Mouse (Mus musculus) fat pad, adult 2 months (tissue): ENCODE results near the gene Zrsr2.

Experiments used
- DNase-seq: peaks from one replicate; pipeline ENCODE4 v3.0.0-alpha.2; 2011; ENCODE audit warnings: low read depth, low spot score; ENCODE audit errors: extremely low read depth

Zrsr2 gene

DNA sequence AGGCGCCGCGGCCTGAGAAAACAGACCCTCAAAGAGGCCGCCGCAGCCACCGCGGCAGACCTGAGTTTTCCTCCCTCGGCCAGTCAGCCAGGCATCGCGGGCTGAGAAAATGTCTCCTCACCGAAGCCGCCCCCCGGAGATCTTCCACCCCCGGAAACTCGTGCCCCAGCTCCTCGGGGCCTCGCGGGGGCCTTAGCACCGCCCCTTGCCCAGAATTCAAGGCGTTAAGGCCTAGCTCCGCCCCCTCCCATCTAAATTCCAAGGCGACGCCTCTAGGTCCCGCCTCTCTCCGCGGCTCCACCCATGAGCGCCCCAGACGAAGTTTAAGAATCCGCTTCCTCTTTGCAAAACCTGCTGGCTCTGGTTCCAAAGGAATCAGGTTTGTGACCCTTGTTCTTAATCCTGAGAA is at the start of gene Zrsr2:
Gene Zrsr2 (minus strand): TSS at position 195 of the 409 bp plus-strand sequence.
- DNase-seq, result peak; percentile 45

DNA sequence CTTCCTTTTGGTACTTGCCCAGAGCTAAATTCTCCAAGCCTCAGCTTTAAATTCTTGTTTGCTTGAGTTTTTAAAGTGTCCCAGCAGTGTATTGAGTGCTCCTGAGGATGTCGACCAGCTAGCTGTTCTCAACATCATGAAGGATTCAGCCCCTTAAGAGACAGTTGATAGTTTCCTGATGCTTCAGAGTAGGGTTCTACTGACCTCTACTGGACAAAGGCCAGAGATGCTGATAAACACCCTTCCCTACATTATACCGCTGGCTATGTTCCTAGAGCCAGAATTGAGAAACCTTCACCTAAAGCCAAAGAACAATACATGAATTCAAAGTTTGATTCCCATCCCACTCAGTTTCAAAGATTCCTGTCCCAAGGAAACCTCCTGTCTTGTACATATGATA is 46.3 kb upstream of the Zrsr2 start:
- DNase-seq, result no peak

DNA sequence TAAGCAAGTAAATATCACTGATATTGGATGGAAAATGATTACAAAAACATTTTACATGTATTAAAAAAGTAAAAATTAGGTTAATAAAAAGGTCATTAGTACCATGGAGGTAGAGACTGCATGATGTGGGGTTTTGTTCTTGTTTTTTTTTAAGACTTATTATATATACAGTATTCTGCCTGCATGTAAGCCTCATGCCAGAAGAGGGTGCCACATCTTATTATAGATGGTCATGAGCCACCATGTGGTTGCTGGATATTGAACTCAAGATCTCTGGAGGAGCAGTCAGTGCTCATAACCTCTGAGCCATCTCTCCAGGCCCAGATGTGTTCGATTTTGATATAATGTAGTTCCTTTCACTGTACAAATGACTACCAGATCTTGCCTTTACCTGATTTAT is 41.4 kb upstream of the Zrsr2 start:
- no peak for DNase-seq

DNA sequence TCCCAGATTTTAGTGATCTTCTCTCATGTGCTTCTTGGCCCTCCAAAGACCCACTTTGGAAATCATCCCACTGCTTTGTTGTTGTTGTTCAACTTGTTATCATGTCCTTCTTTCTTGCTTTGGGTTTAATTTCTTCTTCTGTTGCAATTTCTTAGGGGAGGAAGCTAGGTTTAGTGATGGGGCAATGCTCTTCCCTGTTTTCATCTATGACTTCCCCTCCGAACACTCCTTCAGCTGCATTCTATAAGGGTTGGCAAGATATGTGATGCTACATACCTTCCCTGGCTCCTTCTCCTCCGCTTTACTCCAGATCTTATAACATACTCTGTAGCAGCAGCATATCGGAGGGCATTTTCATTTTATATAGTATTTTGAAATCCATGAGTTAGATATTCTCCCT is 38.3 kb upstream of the Zrsr2 start:
- no peak for DNase-seq

DNA sequence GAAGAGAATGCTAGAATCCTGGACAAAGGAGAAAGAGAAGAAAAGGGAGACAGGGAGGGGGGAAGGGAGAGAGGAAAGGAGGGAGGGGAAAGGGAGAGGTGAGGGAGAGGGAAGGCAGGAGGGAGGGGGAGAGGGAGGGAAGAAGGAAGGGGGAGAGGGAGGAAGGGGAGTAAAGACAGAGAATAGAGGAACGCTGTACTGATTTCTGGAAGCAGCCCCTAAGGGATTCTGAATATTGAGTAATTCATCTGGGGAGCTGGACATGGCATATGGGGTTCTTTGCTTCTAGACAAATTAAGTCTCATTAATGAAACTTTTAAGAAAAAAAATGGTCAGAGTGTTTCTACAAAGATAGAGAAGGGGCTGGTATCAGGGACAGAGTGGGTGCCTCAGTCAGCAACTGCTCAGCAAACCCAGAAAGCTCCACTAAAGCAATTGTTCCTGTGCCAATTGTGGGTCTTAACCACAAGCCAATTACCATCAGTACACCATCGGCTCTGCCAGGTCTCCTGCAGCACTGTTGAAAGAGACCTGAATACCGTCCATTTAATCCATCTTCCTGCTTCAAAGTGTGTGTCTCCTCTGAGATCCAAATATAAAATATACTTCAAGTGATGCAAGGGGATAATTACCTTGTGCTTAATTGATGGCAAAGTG is 29.4 kb upstream of the Zrsr2 start:
- DNase-seq, result no peak

DNA sequence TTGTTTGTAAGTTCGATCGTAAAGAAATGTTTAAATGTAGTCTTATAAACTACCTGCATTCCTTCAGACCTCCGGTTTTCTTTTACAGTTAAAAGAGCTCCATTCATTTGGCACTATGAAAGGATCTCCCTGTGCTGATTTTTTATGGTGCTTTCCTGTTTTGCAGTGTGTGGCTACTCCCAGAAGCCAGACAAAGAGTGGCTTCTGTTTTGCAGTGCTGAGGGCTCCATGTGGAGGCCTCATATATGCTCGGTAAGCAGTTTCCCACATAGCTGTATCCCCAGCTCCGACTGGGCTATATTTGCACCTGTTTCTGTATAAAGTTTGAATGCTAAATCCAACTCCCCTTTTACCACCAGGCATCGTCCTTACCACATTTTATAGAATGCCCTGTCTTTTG is 23.7 kb upstream of the Zrsr2 start:
- no peak for DNase-seq

DNA sequence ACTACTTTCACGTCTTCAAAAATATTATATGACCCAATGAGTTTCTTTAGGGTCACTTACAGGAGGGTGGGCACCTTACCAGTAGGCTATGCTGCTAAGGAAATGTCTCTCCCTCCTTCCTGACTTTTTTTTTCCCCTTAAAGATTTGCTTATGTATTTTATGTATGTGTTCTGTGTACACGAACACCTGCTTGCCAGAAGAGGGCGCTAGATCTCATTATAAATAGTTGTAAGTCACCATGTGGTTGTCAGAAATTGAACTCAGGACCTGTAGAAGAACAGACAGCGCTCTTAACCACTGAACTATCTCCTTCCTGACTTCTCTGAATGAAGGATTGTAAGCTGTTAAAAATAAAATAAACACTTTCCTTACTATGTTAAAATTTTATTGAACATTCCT is 23.0 kb upstream of the Zrsr2 start:
- no peak for DNase-seq

DNA sequence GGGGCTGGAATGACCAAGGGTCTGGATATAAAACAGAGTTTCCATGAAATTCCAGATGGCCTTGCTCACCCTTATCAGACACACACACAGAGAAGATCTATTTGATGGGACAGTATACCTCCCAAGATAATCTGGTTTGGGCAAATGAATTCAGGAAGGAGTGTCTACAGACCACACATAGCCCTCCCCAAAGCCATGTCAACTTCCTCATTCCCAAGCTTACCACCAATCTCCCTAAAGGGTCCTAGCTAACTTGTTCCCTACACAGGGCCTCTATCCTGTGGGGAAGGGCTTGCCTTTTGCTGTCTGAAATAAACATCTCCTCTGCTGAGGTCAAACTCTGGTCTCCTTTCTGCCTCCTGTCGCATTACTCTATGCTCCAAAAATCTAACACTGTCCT is 22.6 kb upstream of the Zrsr2 start:
- DNase-seq, result no peak

DNA sequence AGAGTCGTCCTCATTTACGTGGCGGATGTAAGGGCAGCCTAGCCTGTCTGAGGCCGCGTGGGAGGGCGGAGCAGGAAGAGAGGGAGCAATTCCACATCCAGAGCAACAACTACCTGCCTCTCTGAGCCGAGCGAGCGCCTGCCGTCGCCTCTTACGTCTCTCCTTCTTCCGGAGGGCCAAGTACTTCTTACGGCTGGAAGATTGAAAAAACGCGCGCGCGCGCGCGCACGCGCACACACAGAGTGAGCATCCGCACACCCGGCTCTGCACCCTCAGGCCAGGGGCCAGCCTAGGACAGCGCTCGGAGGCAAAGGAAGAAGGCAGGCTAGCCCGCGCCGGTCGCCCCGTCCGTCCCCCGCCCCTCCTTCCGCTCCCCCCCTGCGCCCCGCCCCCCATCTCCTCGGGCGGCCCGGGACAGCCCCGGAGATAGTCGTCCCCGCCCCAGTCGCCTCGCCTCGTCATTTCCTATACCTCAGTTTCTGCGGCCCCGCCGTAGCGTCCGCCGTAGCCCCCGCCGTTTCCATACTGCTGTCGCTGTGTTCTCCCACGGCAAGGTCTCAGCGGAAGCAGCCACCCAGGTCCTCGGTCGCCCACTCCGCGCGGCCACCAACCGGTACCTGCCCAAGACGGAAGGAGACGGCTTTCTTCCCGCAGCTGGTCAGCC is 526 bp downstream of the Zrsr2 start:
- DNase-seq, result no peak

DNA sequence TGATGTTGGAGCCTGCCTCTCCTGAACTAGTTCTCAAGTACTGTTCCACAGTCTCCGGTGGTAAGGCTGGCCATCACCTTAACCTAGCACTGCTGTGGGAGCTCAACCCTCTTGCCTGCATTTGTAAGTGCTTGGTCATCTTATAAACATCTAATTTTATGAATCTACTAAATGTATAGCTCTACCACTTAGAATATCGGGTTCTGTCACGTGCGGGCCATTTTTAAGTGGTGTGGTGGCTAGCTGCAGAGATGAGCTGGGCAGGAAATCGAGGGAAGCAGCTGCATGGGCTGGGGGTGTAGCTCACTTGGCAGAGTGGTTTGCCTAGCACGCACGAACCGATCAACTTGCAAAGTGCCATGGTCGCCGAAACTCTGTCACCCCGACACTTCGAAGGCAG is 1.1 kb downstream of the Zrsr2 start:
- DNase-seq, result no peak

DNA sequence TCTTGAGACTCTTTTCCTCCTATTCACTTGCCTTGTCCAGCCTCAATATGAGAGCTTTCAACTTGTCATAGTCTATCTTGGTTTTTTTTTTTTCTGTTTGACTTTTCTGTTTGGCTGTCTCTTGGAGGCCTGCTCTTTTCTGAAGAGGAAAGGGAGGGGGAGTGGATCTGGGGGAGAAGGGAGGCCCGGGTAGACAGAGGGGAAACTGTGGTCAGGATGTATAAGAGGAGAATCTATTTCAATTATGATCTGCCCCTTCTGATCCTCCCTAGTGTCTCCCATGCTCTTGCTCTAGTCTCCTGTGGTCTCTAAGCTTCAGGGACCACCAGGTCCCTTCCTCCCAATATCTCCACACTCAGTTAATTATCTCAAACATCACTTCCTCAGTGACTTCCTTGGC is 6.8 kb downstream of the Zrsr2 start:
- no peak for DNase-seq

DNA sequence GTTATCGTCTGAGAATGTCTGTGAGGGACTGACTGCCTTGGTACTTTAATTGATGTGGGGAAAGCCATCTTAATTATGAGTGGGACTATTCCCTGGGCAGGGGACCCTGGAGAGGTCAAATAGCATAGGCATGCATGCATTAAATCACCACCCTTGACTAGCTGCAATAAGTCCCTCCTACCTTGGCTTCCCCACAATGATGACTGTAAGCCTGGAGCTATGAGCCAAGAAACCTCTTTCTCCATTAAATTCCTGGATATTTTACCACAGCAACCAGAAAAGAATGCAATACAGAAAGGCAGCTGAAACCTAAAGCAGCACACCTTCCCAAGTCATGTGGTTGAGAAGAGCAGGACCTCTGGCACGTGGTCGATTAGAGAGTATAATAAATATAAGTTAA is 14.1 kb downstream of the Zrsr2 start:
- DNase-seq, result no peak

DNA sequence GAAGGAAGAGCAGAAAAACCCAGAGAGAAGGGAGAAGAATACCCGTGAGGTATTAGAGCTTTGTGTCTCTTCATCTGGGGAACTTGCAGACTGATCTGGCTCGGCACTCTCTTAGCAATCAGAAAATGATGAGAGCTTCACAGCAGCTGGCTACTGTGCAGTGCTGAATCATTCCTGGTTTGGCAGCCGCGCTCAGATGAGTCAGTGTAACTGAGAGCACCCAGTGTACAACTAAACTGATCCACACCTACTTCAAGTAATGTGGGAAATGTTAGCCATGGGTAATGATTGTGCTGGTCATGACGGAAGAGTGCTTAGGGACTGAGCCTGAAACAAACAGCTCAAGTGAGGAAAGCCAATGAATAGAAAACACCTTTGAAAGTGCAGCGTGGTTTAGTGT is 19.9 kb downstream of the Zrsr2 start:
- no peak for DNase-seq

DNA sequence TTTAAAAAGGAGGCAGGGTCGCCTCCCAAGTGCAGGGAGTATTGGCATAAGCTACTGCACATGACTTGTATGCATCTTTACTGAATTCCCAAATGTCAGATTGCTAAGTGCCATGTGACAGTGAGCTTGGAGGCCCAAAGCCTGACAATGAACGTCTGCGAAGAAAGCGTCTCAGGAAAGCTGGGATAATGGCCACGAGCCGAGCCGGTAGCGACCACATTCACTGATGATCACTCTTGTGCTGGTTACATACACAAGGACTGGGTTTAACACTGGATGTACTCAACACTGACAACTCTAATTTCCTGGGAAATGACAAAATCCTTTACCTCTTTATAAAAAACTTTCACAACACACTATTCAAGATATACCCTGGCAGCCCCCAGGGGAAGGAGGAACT is 23.7 kb downstream of the Zrsr2 start:
- DNase-seq, result no peak

DNA sequence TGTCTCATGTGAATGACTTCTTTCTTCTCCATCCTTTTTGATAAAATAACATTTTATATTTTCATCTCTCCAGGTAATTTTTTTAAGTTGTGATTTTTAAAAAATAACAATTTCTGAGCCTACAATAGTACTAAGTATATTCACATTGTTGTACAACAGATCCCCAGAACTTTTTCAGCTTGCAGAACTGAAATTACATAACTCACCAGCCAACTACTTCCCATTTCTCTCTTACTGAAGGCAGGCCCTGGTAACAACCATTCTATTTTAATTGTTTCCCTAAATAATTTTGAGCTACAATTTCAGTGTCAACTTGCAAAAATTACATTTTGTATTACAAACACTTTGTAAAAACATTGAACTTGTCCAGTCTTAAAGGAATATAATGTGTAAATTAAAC is 28.9 kb downstream of the Zrsr2 start:
- no peak for DNase-seq

DNA sequence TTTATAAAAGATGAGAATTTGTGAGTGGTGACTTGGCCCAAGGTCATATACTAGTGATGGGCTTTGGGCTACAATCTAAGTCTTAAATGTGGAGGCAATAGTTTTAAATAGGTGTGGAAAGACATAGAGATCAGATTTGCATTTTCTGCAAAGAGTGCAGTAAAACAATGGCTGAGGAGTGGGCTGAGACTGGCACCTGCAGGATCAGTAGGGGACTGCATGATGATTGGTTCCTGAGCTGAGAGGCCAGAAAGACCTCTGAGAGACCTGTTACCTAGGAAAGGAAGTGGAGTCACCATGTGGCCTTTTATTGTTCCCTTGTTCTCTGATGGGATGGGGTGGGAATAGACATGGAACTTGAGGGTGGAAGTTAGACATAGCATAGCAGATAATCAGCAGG is 45.7 kb downstream of the Zrsr2 start:
- DNase-seq, result no peak

DNA sequence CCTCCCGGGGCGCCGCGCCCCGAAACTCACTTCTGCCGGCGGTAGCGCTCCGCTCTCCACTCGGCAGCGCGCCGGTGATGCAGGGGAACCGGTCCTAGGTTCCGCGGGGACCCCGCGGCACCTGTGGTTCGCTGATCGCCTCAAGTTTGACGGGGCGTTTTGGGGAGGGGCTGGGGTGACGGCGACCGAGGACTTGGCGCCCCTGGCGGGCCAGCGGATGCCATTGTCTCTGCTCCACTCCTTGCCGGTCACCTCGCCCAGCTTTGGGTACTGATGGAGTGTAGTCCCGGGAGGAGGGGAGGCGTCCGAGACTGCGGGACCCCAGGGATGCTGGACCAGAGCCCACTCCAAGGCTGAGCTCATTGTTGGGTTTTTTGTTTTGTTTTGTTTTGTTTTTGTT is 49.1 kb downstream of the Zrsr2 start:
- no peak for DNase-seq

DNA sequence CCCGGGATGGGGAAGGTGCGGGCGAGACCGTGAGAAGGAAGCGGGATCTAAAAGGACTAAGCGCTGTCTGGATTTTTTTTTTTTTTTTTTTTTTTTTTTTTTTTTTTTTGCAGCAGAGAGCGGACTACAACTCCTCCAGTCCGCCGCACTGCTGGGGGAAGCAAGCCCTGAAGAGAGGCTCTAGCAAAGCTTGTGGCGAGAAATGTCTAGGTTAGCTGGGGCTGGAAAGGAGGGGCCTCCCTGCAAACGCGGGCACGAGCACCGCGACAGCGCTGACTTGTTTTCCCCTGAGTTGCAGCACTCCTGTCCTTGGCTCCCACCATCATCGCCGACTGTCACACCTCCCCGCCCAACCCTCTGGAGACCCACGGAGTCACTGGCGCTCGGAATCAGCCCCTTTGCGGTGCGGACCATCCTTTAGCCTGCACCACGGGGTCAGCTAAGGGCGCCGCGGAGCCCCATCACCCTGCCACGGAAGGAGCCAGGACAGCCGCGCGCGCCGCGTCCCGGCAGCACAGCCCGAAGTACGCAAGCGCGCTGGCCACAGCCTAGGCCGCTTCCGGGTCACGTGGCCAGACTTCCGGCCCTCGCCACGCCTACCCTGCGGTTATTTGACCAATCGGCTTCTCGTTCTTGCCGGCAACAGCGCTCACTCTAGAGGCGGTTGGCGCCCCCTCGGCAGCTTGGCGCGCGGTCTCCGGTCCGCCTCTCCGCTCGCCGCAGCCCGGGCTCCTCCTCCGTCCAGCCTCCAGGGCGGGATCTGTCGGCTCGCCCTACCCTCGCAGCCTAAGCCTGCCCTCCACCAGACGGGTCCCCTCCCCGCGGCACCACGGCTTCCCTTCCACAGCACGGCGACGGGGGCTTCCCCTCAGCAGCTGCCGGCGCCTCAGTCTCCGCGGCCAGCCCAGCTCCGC is 49.9 kb downstream of the Zrsr2 start, which contains the start of gene Ap1s2:
Gene Ap1s2 (plus strand): TSS at position 681 of the 914 bp plus-strand sequence.
- DNase-seq, result peak; percentile 7

DNA sequence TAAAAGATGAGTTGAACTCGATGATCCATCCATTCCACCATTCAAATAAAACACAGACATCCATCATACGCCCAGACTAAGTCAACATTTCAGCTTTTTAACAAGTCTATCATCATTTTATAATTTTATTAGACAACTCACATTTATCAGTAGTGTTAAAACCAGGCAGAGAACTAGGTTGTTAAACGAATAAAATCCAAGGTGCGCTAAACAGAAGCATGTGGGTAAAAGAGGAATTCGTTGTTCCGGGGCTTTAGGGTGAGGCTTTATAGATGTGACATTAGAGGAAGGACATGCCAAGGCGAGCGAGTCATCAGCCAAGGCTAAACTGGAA is 50.5 kb downstream of the Zrsr2 start:
- no peak for DNase-seq

DNA sequence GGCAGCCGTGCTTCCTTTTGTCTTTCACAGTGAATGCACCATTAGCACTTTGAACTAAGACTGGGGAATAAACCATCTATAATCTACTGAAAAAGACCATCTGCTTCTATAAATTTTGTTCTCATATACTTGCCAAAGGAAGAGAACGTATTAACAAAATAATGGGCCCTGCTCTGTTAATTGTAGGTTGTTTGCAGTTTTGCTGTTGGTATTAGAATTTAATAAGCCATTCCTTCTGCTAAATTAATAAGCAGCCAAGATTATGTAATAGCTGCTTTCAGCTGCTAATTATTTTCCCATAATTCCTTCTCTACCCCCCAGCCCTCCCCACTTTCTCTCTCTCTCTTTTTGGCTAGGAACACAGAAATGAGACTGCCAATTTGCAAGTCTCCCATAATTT is 51.6 kb downstream of the Zrsr2 start:
- no peak for DNase-seq

DNA sequence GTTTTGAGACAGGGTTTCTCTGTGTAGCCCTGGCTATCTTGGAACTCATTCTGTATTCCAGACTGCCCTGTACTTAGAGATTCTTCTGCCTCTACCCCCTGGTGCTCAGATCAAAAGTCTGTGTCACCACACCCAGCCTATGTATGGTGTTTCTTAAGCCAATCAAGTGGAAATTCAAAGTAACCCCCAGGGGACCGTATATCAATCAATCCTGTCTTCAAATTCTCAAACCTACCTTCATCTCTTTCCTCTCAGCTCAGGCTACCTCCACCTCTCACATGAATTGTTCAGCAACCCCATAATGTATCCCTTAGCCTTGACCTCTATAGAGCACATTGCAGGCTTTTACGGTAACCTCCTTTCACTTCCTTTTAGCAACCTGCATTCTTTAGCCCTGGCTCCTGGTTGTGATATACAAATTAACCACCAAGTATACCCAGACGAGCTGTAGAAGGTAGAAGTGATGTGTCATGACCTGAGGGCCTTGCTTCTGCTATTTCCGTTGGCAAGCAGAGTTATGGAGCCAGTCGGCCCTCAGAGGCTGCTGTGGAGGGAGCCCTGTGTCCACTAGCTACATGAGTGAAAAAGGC is 58.9 kb downstream of the Zrsr2 start:
- DNase-seq, result no peak

DNA sequence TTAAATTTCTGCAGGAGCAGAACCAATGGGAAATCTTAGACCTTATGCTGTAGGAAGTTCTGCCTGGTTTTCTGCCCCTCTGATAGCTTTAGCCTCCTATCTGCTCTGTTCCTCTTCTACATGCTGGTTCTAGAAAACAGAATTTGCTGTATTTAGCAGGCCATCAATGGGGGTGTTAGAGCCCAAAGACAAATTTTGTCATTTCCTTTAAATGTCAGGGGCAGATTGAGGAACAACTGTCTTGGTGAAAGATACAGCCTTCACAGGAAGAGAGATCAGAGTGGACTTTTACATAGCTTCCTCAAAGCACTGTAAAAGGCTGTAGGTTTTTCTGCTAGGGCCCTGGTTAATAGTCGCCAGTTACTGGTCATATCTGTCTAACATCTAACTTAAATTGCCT is 61.1 kb downstream of the Zrsr2 start:
- no peak for DNase-seq
